Mouse (Mus musculus): ENCODE measurements at regions not wholly inside any gene's neighbourhood (a gene's known extent, or its start where the extent isn't known, plus 50 kb on each side); places are given as distances from the start of the nearest gene placed in this dataset.
A peak's percentile ranks its signal among the peaks of the same experiment; 100 is the strongest.

- peak in 1 of 2 experiments; percentile 7 for DNase-seq (ENCODE audit: low spot score in 2 of 2)
Measured at GRCm38 (mm10) chr13:84565644-84566532, 343.8 kb downstream of the Tmem161b start.

GRCm38 (mm10) chr13:84566533-84566832 is 344.4 kb downstream of the Tmem161b start:
- DNase-seq (ENCODE audit: low spot score in 2 of 2): no peak

GRCm38 (mm10) chr13:84569371-84569770 is 347.3 kb downstream of the Tmem161b start:
- no peak for DNase-seq (ENCODE audit: low spot score in 2 of 2)

- DNase-seq (ENCODE audit: low spot score in 2 of 2): no peak
Measured at GRCm38 (mm10) chr13:84570206-84570605, 348.1 kb downstream of the Tmem161b start.

- peak; percentile 21 to 41 for DNase-seq (ENCODE audit: low spot score in 2 of 2)
Measured at GRCm38 (mm10) chr13:84570984-84571844, 349.1 kb downstream of the Tmem161b start.

- no peak for DNase-seq (ENCODE audit: low spot score in 2 of 2)
Measured at GRCm38 (mm10) chr13:84571845-84572193, 349.7 kb downstream of the Tmem161b start.

- no peak for DNase-seq (ENCODE audit: low spot score in 2 of 2)
Measured at GRCm38 (mm10) chr13:84572231-84572630, 350.1 kb downstream of the Tmem161b start.

- no peak for DNase-seq (ENCODE audit: low spot score in 2 of 2)
Measured at GRCm38 (mm10) chr13:84596585-84597142, 374.6 kb downstream of the Tmem161b start.

- DNase-seq (ENCODE audit: low spot score in 2 of 2): no peak
Measured at GRCm38 (mm10) chr13:84602612-84603011, 380.5 kb downstream of the Tmem161b start.

- peak in 1 of 2 experiments; percentile 14 for DNase-seq (ENCODE audit: low spot score in 2 of 2)
Measured at GRCm38 (mm10) chr13:84612497-84612896, 390.4 kb downstream of the Tmem161b start.

GRCm38 (mm10) chr13:84613004-84613403 is 390.9 kb downstream of the Tmem161b start:
- DNase-seq (ENCODE audit: low spot score in 2 of 2): peak; percentile 71 to 73

GRCm38 (mm10) chr13:84624691-84625090 is 402.6 kb downstream of the Tmem161b start:
- peak in 1 of 2 experiments; percentile 20 for DNase-seq (ENCODE audit: low spot score in 2 of 2)

GRCm38 (mm10) chr13:84625527-84625926 is 403.4 kb downstream of the Tmem161b start:
- DNase-seq (ENCODE audit: low spot score in 2 of 2): no peak

GRCm38 (mm10) chr13:84625927-84626326 is 403.8 kb downstream of the Tmem161b start:
- DNase-seq (ENCODE audit: low spot score in 2 of 2): no peak

- DNase-seq (ENCODE audit: low spot score in 2 of 2): no peak
Measured at GRCm38 (mm10) chr13:84626397-84626796, 404.3 kb downstream of the Tmem161b start.

GRCm38 (mm10) chr13:84630686-84631085 is 408.6 kb downstream of the Tmem161b start:
- DNase-seq (ENCODE audit: low spot score in 2 of 2): no peak

- no peak for DNase-seq (ENCODE audit: low spot score in 2 of 2)
Measured at GRCm38 (mm10) chr13:84632493-84632892, 410.4 kb downstream of the Tmem161b start.

GRCm38 (mm10) chr13:84636831-84637230 is 414.7 kb downstream of the Tmem161b start:
- DNase-seq (ENCODE audit: low spot score in 2 of 2): no peak

GRCm38 (mm10) chr13:84637606-84638005 is 415.5 kb downstream of the Tmem161b start:
- DNase-seq (ENCODE audit: low spot score in 2 of 2): no peak

- no peak for DNase-seq (ENCODE audit: low spot score in 2 of 2)
Measured at GRCm38 (mm10) chr13:84638401-84638934, 416.4 kb downstream of the Tmem161b start.

- no peak for DNase-seq (ENCODE audit: low spot score in 2 of 2)
Measured at GRCm38 (mm10) chr13:84639087-84640022, 417.3 kb downstream of the Tmem161b start.
